Mouse (Mus musculus) E14TG2a.4 (cell line): ENCODE data around the gene Mrtfa.

Experiments used
- H3K27me3 ChIP-seq: 2 replicates; pipeline ENCODE4 v1.6.1; 2014; ENCODE audit warnings: low read length, control low read depth; ENCODE audit not compliant: insufficient read depth
- H3K36me3 ChIP-seq: 2 replicates; pipeline ENCODE4 v1.6.1; 2014; ENCODE audit warnings: low read length, control low read depth; ENCODE audit not compliant: insufficient read depth
- H3K4me1 ChIP-seq: replicated peaks from 2 replicates; pipeline ENCODE4 v1.6.1; 2014; ENCODE audit warnings: low read depth, low read length, control low read depth
- H3K4me3 ChIP-seq: replicated peaks from 2 replicates; pipeline ENCODE4 v1.5.1; 2014; ENCODE audit warnings: mild to moderate bottlenecking, low read length
- H3K9me3 ChIP-seq: 2 replicates; pipeline ENCODE4 v1.6.1; 2014; ENCODE audit warnings: low read length, control low read depth
- CTCF ChIP-seq: conservative IDR thresholded peaks from 2 replicates; pipeline ENCODE4 v1.5.1; 2014; ENCODE audit warnings: low read length
- NANOG ChIP-seq: IDR thresholded peaks from 2 replicates; pipeline ENCODE4 v1.6.1; 2014; ENCODE audit warnings: borderline replicate concordance, low read length, mixed read lengths
- POU5F1 ChIP-seq: IDR thresholded peaks from 2 replicates; pipeline ENCODE4 v1.6.1; 2014; ENCODE audit warnings: low read length, borderline replicate concordance

The Mrtfa gene

DNA sequence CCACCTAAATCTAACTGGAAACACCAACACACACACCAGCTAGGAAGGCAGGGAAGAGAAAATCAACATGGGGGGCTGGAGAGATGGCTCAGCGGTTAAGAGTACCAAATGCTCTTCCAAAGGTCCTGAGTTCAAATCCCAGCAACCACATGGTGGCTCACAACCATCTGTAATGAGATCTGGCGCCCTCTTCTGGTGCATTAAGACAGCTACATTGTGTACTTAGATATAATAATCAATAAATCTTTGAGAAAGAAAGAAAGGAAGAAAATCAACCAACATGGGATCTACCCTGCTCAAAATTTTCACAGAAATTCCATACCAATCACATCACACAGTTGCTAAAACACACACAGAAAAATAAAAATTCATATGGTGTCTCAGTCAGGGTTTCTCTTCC is 34.1 kb downstream of the Mrtfa start:
- Histone ChIP-seq H3K27me3 (no peaks in the 10 kb centered on the region), H3K36me3 (no peaks in the 10 kb centered on the region), H3K4me3 (no peak overlapping the region), H3K4me1 (peaks cover 22% of the 10 kb centered on the region), H3K9me3 (no peaks in the 10 kb centered on the region)
- TF ChIP-seq POU5F1 (no peak), CTCF (peak; percentile 16; the same call in 1 of the 2 replicates), NANOG (no peak)

GRCm38 (mm10) chr15:81155845-81156244 is 34.7 kb downstream of the Mrtfa start:
- Histone ChIP-seq H3K4me1 (peaks cover 22% of the 10 kb centered on the region), H3K9me3 (no peaks in the 10 kb centered on the region), H3K4me3 (no peak overlapping the region), H3K27me3 (no peaks in the 10 kb centered on the region), H3K36me3 (no peaks in the 10 kb centered on the region)
- TF ChIP-seq NANOG (no peak), CTCF (no peak), POU5F1 (no peak)

DNA sequence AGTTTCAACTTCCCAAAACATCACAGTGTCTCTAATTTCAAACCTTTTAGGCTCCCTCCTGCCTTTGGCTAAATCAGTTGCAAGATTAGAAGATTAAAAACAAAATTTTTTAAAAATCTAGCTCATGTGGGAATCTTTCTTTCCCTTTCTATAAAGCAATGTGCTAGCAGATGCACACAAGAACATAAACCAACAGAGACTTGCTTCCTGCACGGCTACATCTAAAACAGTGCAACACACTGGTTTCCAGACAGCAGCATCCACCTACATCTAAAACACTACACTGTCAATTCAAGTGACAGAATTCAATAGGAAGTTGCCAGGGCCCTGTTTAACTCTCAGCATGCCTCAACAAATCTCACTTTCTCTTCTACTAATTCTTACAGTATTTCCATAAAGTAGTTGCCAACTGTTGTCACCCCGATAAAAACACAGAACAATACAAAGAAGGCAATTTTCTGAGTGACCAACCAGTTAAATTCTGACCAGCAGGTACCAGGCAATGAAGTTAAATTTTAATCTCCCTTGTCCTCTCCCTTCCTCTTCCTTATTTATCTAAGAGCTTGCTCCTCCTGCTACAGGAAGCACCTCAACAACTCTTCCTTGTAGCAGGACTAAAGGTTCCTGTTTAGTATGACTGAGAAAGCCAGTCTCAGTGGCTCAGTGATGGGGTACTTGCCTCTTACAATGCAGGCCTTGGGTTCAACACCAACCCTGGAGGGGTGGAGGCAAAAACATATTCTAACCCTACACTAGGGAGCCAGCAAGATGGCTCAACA is 35.5 kb downstream of the Mrtfa start:
- H3K9me3 ChIP-seq: no peaks in the 10 kb centered on the region
- no peak overlapping the region for H3K4me3 ChIP-seq
- peaks cover 19% of the 10 kb centered on the region for H3K4me1 ChIP-seq
- TF ChIP-seq NANOG: no peak
- no peak for TF ChIP-seq POU5F1
- TF ChIP-seq CTCF: no peak
- H3K27me3 ChIP-seq: no peaks in the 10 kb centered on the region
- H3K36me3 ChIP-seq: no peaks in the 10 kb centered on the region

DNA sequence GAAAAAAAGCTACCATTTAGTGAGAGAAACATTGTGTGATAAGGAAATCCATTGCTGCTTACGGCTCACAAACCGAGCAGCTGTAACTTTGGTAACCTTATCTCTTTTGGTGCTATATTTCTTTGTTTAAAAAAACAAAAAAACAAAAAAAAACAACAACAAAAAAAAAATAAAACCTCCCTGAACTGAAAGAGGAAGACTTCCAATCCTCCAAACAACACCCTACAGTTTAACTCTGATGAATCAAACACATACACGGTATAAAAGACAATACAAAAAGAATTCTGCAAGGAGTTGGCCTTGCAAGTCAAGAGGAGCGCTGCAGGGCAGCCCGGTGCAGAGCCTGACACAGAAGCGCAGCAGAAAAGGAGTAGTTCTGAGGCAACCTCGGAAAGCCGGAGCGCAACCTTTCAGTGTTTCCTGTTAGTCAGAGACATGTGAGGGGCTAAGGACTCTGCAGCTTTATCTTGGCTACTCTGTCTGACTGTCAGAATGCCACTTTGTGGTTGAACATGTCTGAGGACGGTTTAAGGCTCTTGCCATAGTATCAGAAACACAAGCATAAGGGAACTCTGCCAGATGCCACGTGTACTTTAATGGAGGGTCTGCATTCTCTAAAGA is 48.5 kb downstream of the Mrtfa start:
- H3K9me3 ChIP-seq: no peaks in the 10 kb centered on the region
- H3K36me3 ChIP-seq: no peaks in the 10 kb centered on the region
- H3K4me3 ChIP-seq: no peak overlapping the region
- TF ChIP-seq NANOG (no peak), POU5F1 (no peak), CTCF (no peak)
- H3K4me1 ChIP-seq: peaks cover 15% of the 10 kb centered on the region
- no peaks in the 10 kb centered on the region for H3K27me3 ChIP-seq

DNA sequence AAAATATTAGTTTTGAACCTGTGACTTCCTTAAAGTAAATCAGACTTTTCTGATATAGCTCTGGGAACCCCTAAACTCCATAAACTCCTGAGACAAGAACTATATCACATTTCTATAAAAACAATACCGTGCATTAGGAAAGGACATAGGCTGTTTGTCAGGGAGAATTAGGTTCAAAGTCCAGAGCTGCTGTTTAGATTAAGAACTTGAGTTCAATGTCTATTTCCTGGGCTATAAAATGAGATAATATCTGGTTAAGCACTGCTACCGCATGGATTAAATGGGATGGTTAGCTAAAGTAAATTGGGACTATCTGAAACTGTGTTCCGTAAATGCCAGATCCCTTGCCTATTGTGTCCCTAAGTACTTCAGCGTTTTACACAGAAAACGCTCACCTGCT is 50.6 kb downstream of the Mrtfa start:
- no peaks in the 10 kb centered on the region for H3K9me3 ChIP-seq
- no peak for TF ChIP-seq NANOG
- TF ChIP-seq CTCF: no peak
- TF ChIP-seq POU5F1: no peak
- H3K4me1 ChIP-seq: peaks cover 23% of the 10 kb centered on the region
- no peak overlapping the region for H3K4me3 ChIP-seq
- no peaks in the 10 kb centered on the region for H3K27me3 ChIP-seq
- H3K36me3 ChIP-seq: no peaks in the 10 kb centered on the region

DNA sequence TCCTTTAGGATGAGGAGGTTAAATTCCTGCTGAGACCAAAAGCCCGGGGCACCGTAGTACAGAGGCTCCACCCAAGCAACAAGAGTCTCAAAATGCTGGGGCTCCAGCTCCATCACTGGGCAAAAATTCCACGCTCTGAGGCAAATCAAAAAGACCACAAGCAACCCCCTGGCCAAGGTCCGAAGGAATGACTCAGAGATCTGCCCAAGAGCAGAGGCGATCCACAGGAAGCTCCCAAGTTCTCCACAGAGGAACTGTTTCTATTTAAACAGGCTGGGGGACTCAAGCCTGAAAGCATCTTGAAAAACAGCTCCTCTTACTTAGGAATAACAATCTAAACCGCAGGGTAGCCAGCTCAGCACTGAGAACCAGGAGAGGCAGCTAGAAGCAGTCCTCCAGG is 53.3 kb downstream of the Mrtfa start:
- no peaks in the 10 kb centered on the region for H3K27me3 ChIP-seq
- no peak for TF ChIP-seq NANOG
- no peak for TF ChIP-seq CTCF
- TF ChIP-seq POU5F1: no peak

DNA sequence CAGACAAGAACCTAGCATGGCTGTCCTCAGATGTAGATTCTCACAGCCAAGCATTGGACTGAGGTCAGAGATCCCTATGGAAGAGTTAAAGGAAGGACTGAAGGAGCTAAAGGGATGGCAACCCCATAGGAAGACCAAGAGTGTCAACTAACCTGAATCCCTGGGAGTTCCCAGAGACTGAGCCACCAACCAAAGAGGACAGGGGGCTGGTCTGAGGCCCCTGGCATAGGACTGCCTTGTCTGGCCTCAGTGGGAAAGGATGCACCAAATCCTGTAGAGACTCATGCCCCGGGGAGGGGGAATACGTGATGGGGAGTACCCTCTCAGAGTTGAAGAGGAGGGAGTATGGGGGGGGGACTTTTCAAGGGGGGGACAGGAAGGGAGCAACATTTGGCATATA is 56.8 kb downstream of the Mrtfa start:
- Histone ChIP-seq H3K4me3 (no peak overlapping the region), H3K9me3 (no peaks in the 10 kb centered on the region), H3K4me1 (peaks cover 35% of the 10 kb centered on the region), H3K27me3 (no peaks in the 10 kb centered on the region), H3K36me3 (no peaks in the 10 kb centered on the region)
- TF ChIP-seq NANOG (no peak), POU5F1 (no peak), CTCF (no peak)

More for the DNA sequence above, 53.3 kb downstream of the Mrtfa start:
- peak overlapping the region; percentile 30 for H3K4me3 ChIP-seq
- no peaks in the 10 kb centered on the region for H3K9me3 ChIP-seq
- H3K36me3 ChIP-seq: no peaks in the 10 kb centered on the region
- H3K4me1 ChIP-seq: peaks cover 23% of the 10 kb centered on the region

DNA sequence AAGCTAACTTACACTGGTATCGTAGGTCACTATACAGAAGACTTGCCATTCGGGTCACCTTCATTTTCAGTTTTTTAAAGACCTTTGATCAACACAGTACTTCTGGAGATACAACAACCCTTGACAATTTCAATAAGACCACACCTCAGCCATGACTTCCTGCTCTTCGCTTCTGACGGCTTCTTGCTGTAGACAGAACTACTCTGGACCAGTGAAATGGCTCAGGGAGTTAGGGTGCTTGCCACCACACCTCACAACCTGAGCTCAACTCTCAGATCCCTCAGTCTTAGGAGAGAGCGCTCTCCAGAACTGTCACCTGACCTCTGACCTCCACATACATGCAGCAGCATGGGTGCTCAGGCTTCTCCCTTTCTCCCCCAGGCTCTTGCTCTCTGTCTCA is 59.4 kb downstream of the Mrtfa start:
- no peaks in the 10 kb centered on the region for H3K27me3 ChIP-seq
- TF ChIP-seq POU5F1 (no peak), NANOG (no peak), CTCF (no peak)

GRCm38 (mm10) chr15:81129970-81130369 is 60.6 kb downstream of the Mrtfa start:
- H3K27me3 ChIP-seq: no peaks in the 10 kb centered on the region

More for the DNA sequence above, 59.4 kb downstream of the Mrtfa start:
- peaks cover 18% of the 10 kb centered on the region; the same call in 1 of the 2 replicates for H3K4me1 ChIP-seq
- H3K4me3 ChIP-seq: no peak overlapping the region
- H3K36me3 ChIP-seq: no peaks in the 10 kb centered on the region
- 0 out of 2 replicates have a peak, but pooled peaks cover 7% of the 10 kb centered on the region for H3K9me3 ChIP-seq

More at GRCm38 (mm10) chr15:81129970-81130369, 60.6 kb downstream of the Mrtfa start:
- Histone ChIP-seq H3K36me3 (no peaks in the 10 kb centered on the region), H3K4me3 (no peak overlapping the region), H3K9me3 (0 out of 2 replicates have a peak, but pooled peaks cover 7% of the 10 kb centered on the region), H3K4me1 (peaks cover 18% of the 10 kb centered on the region; the same call in 1 of the 2 replicates)
- TF ChIP-seq CTCF (no peak), NANOG (no peak), POU5F1 (no peak)
